ENCODE assay signal across 17 mouse cellular contexts in genomic region chr19:41248968-41249367, GRCm38 (mm10). TPM values are rescaled to one million over a fixed set of nuclear protein-coding genes. Genes with fewer than 3 reads are reported as not detected.
DNase-seq lines count a peak whose midpoint lies in the region; ATAC-seq and TF ChIP-seq lines count a peak whose summit lies in the region.
"Had no signal": no experiment of that assay in that cellular context is flagged by ENCODE, and none has a peak within 500 bp of the region (broad histone marks: within the 10 kb centered on the region; RNA-seq: fewer than 3 reads in every experiment).

No protein-coding gene starts in this region.

- 7% methylated on average over 4 of the region's 4 CpGs for WGBS in heart, embryonic 14.5 days
- 22% methylated on average over 4 of the region's 4 CpGs for WGBS in lung, embryonic 16.5 days
- WGBS in limb, embryonic 10.5 days = 73% methylated on average over 4 of the region's 4 CpGs

- H3K9ac ChIP-seq in heart, embryonic 14.5 days (ENCODE audit: low read length) = no peak overlapping the region
- no peak overlapping the region for H3K9ac ChIP-seq in lung, embryonic 16.5 days (ENCODE audit: low read length)
- H3K9ac ChIP-seq: hindbrain, embryonic 14.5 days; limb, embryonic 13.5 days; liver, postnatal 0 days; midbrain, embryonic 12.5 days had no signal

- H3K9me3 ChIP-seq in heart, embryonic 14.5 days (ENCODE audit: control insufficient read depth, low read length) = no peaks in the 10 kb centered on the region
- H3K9me3 ChIP-seq in lung, embryonic 16.5 days (ENCODE audit: control insufficient read depth, low read length) = no peaks in the 10 kb centered on the region
- no peaks in the 10 kb centered on the region for H3K9me3 ChIP-seq in limb, embryonic 10.5 days (replicated peaks)
- H3K9me3 ChIP-seq: G1E; limb, embryonic 13.5 days; midbrain, embryonic 12.5 days had no signal

- H3K4me1 ChIP-seq in heart, embryonic 14.5 days (ENCODE audit: control insufficient read depth in 2 of 2, insufficient read depth in 2 of 2, low read length in 2 of 2) = peaks cover 8 to 29% of the 10 kb centered on the region in 2 experiments
- no peaks in the 10 kb centered on the region; the same call in 1 of the 2 replicates for H3K4me1 ChIP-seq in lung, embryonic 16.5 days (replicated peaks; ENCODE audit: control insufficient read depth, insufficient read depth, low read length)
- no peaks in the 10 kb centered on the region for H3K4me1 ChIP-seq in limb, embryonic 10.5 days
- H3K4me1 ChIP-seq: midbrain, embryonic 12.5 days had no signal

- H3K27me3 ChIP-seq in heart, embryonic 14.5 days (ENCODE audit: control insufficient read depth, insufficient read depth, low read length) = no peaks in the 10 kb centered on the region
- no peaks in the 10 kb centered on the region for H3K27me3 ChIP-seq in lung, embryonic 16.5 days (ENCODE audit: control insufficient read depth, insufficient read depth, low read depth, low read length)
- no peaks in the 10 kb centered on the region for H3K27me3 ChIP-seq in limb, embryonic 10.5 days (ENCODE audit: low read depth, poor library complexity, severe bottlenecking)
- H3K27me3 ChIP-seq: limb, embryonic 13.5 days; midbrain, embryonic 12.5 days had no signal

- H3K36me3 ChIP-seq in heart, embryonic 14.5 days (ENCODE audit: control insufficient read depth, insufficient read depth, low read length) = peaks cover 41% of the 10 kb centered on the region
- H3K36me3 ChIP-seq in lung, embryonic 16.5 days (ENCODE audit: control insufficient read depth, insufficient read depth, low read length) = peaks cover 8% of the 10 kb centered on the region; the same call in 1 of the 2 replicates
- H3K36me3 ChIP-seq in limb, embryonic 10.5 days = peaks cover 73% of the 10 kb centered on the region

- no peak overlapping the region for H3K4me3 ChIP-seq in heart, embryonic 14.5 days (ENCODE audit: control insufficient read depth in 1 of 2, insufficient read depth in 1 of 2, low read depth in 1 of 2, low read length in 2 of 2)
- no peak overlapping the region for H3K4me3 ChIP-seq in lung, embryonic 16.5 days (ENCODE audit: low read length)
- H3K4me3 ChIP-seq in limb, embryonic 10.5 days = no peak overlapping the region
- H3K4me3 ChIP-seq in layer of hippocampus, adult 2 months = no peak overlapping the region
- H3K4me3 ChIP-seq: limb, embryonic 13.5 days; midbrain, embryonic 12.5 days had no signal

- TF ChIP-seq CTCF in layer of hippocampus, adult 2 months (conservative IDR thresholded peaks at IDR 0.05) = no peak

- peak overlapping the region; percentile 68 to 82; a peak in 3 of 4 replicates for H3K27ac ChIP-seq in heart, embryonic 14.5 days (replicated peaks in 1 of 2; ENCODE audit: control insufficient read depth in 1 of 2, insufficient read depth in 1 of 2, low read depth in 2 of 2, low read length in 2 of 2)
- H3K27ac ChIP-seq in lung, embryonic 16.5 days (ENCODE audit: low read length) = 0 out of 2 replicates have a peak overlapping the region, but pooled peaks have one; percentile 28
- no peak overlapping the region for H3K27ac ChIP-seq in limb, embryonic 10.5 days
- H3K27ac ChIP-seq in layer of hippocampus, adult 2 months = no peak overlapping the region
- H3K27ac ChIP-seq: hindbrain, embryonic 14.5 days; limb, embryonic 13.5 days; midbrain, embryonic 12.5 days had no signal

- intact Hi-C loops in heart, postnatal 36 days (cut with DNase I) = no loop called here

- no peak for DNase-seq in heart, postnatal 36 days
- peak; percentile 76 for DNase-seq in 3T3-L1 (ENCODE audit: low read depth, low spot score)
- DNase-seq in ZHBTc4 (ENCODE audit: low read depth, low spot score) = peak; percentile 11
- no peak for DNase-seq in limb, embryonic 10.5 days (ENCODE audit: low spot score)
- DNase-seq in layer of hippocampus, adult 2 months (ENCODE audit: low spot score in 2 of 2) = no peak
- DNase-seq in right cerebral cortex, postnatal 36 days (ENCODE audit: low spot score in 2 of 2) = no peak
- DNase-seq: cerebellum, adult 11-12 months; gastrocnemius, postnatal 25 days; liver, postnatal 0 days; thymus, adult 18-20 months had no signal

- ATAC-seq in heart, embryonic 14.5 days (ENCODE audit: insufficient number of reproducible peaks, insufficient read depth, low FRiP score, low read depth) = no peak
- peak; percentile 56; the same call in 1 of the 2 replicates for ATAC-seq in lung, embryonic 16.5 days (ENCODE audit: low read depth)
- ATAC-seq: intestine, postnatal 0 days; liver, postnatal 0 days had no signal

- H3K4me2 ChIP-seq in heart, embryonic 14.5 days (ENCODE audit: low read length) = no peak overlapping the region; the same call in 1 of the 2 replicates
- H3K4me2 ChIP-seq in lung, embryonic 16.5 days (ENCODE audit: low read depth, low read length) = no peak overlapping the region
- H3K4me2 ChIP-seq: hindbrain, embryonic 14.5 days; limb, embryonic 13.5 days; midbrain, embryonic 12.5 days had no signal

RNA-seq across cellular contexts. Expression of gene Tm9sf3, which starts 14.8 kb away (rescaled TPM):
- polyA plus RNA-seq in heart, embryonic 14.5 days (2014; fragmentation: Nextera tagmentation; extraction: Ambion mirVana) = 111 and 119 TPM in 2 replicates
- total RNA-seq in heart, postnatal 36 days (2021) = 10 to 100 TPM; 73.5 to 75.7 TPM
- 133 and 135 TPM in 2 replicates for polyA plus RNA-seq in lung, embryonic 16.5 days (2015; fragmentation: Nextera tagmentation; extraction: Ambion mirVana)
- 88.8 and 112 TPM in 2 replicates for polyA plus RNA-seq in limb, embryonic 10.5 days (2016; fragmentation: Nextera tagmentation; extraction: Ambion mirVana)
- 100 to 1,000 TPM; 114 to 118 TPM for total RNA-seq in layer of hippocampus, adult 2 months (2021)

RNA-seq across cellular contexts. Expression of gene Tll2, which starts 42.3 kb away (rescaled TPM):
- polyA plus RNA-seq in heart, embryonic 14.5 days (2014; fragmentation: Nextera tagmentation; extraction: Ambion mirVana) = 0.18 TPM in 1 of 2 replicates, not detected in the other
- total RNA-seq in heart, postnatal 36 days (2021) = under 1 TPM; 0.43 to 0.47 TPM
- not detected in 2 replicates for polyA plus RNA-seq in lung, embryonic 16.5 days (2015; fragmentation: Nextera tagmentation; extraction: Ambion mirVana)
- polyA plus RNA-seq in limb, embryonic 10.5 days (2016; fragmentation: Nextera tagmentation; extraction: Ambion mirVana) = 0.03 TPM in 1 of 2 replicates, not detected in the other
- under 1 TPM; 0.61 to 0.69 TPM for total RNA-seq in layer of hippocampus, adult 2 months (2021)
- total RNA-seq: G1E had no signal
- polyA plus RNA-seq: G1E; liver, postnatal 0 days had no signal

Comparison
In these comparisons a context has a peak if more than half of its experiments do, and no peak if none do; other contexts are left out.
1. H3K27ac ChIP-seq: peak in heart, embryonic 14.5 days (2 of 2) and lung, embryonic 16.5 days (single experiment); none in limb, embryonic 10.5 days (single experiment) and layer of hippocampus, adult 2 months (single experiment).
2. DNase-seq: peak in 3T3-L1 (single experiment) and ZHBTc4 (single experiment); none in heart, postnatal 36 days (0 of 2), limb, embryonic 10.5 days (single experiment), layer of hippocampus, adult 2 months (0 of 2) and right cerebral cortex, postnatal 36 days (0 of 2).